Mouse (Mus musculus) erythroblast, embryonic 14.5 days (primary cell): ENCODE measurements around the gene Cybrd1.

Source experiments
- GATA1 ChIP-seq: IDR thresholded peaks from 2 replicates; pipeline ENCODE4 v1.6.1; 2012; ENCODE audit warnings: low read length, inconsistent platforms, mixed read lengths
- TAL1 ChIP-seq: IDR thresholded peaks from 3 replicates; pipeline ENCODE4 v1.6.1; 2012; ENCODE audit warnings: low read length, inconsistent platforms, mixed read lengths

- TF ChIP-seq GATA1: no peak
- no peak for TF ChIP-seq TAL1
Measured at GRCm38 (mm10) chr2:71168461-71169021, 50.8 kb downstream of the Cybrd1 start.
